Mouse (Mus musculus): ENCODE results near the gene Mslnl. TPM values are rescaled to one million over a fixed set of nuclear protein-coding genes. Genes with fewer than 3 reads are reported as not detected.
"Not testable (repeated sequence)": the region's sequence is repeated elsewhere in the genome, so short reads cannot be mapped to it uniquely, and the experiment has no call there.

Gene Mslnl
- total and polyA plus RNA-seq, 2 experiments from 2014 or later = not detected

GRCm38 (mm10) chr17:25727265-25728008, 8.4 kb upstream of the Mslnl start, which contains the start of the genes Chtf18 and Rpusd1:
Chtf18 (minus strand) TSS chr17:25727419.
Rpusd1 (plus strand) TSS chr17:25727670.
- peak within 1 kb of the TSS; percentile 40; the same call in 1 of the 2 replicates for H3K27ac ChIP-seq (ENCODE audit: low read depth)
- peaks cover 1% of the 10 kb centered on the region; the same call in 1 of the 2 replicates for H3K36me3 ChIP-seq (replicated peaks; ENCODE audit: control insufficient read depth, insufficient read depth, low read length)
- DNase-seq (ENCODE audit: low spot score) = peak; percentile 100
- under 1% methylated on average over 37 of the region's 37 CpGs for WGBS
- no peaks in the 10 kb centered on the region for H3K27me3 ChIP-seq (ENCODE audit: control insufficient read depth, insufficient read depth, low read length)
- peak within 1 kb of the TSS; percentile 78 for H3K9ac ChIP-seq (replicated peaks; ENCODE audit: low read depth, low read length)
- peaks cover 16% of the 10 kb centered on the region for H3K4me1 ChIP-seq (ENCODE audit: control insufficient read depth, insufficient read depth)
- peak; percentile 98 for ATAC-seq (ENCODE audit: insufficient read depth, low read depth)
- H3K9me3 ChIP-seq (replicated peaks; ENCODE audit: control insufficient read depth, low read length) = no peaks in the 10 kb centered on the region
- peak within 1 kb of the TSS; percentile 61 for H3K4me3 ChIP-seq (ENCODE audit: low read depth, low read length)
- TF ChIP-seq CTCF (IDR thresholded peaks at IDR 0.05; ENCODE audit: low read depth) (no peak), EP300 (IDR thresholded peaks at IDR 0.05; ENCODE audit: low read depth) (no peak)
- H3K4me2 ChIP-seq (ENCODE audit: low read depth, low read length) = peak within 1 kb of the TSS; percentile 97

DNA sequence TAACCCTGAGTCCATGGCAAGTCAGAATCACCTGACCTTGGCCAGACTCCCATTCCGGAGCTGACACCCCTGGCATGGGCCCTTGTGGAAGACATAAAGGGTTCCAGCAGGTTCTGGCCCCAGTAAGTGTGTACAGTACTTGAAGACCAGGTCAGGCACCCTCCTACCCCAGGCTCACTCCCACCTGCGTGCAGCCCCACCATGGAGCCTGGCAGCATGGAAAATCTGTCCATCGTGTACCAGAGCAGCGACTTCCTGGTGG, 7.9 kb upstream of the Mslnl start:
- 8% methylated on average over 4 of the region's 4 CpGs for WGBS
- H3K9me3 ChIP-seq (replicated peaks; ENCODE audit: control insufficient read depth, low read length) = no peaks in the 10 kb centered on the region
- H3K4me2 ChIP-seq (ENCODE audit: low read depth, low read length) = peak overlapping the region; percentile 90
- no peaks in the 10 kb centered on the region for H3K27me3 ChIP-seq (ENCODE audit: control insufficient read depth, insufficient read depth, low read length)
- no peaks in the 10 kb centered on the region; the same call in 1 of the 2 replicates for H3K36me3 ChIP-seq (replicated peaks; ENCODE audit: control insufficient read depth, insufficient read depth, low read length)
- TF ChIP-seq EP300 (IDR thresholded peaks at IDR 0.05; ENCODE audit: low read depth) (no peak), CTCF (IDR thresholded peaks at IDR 0.05; ENCODE audit: low read depth) (no peak)
- H3K27ac ChIP-seq (ENCODE audit: low read depth) = peak overlapping the region; percentile 40; the same call in 1 of the 2 replicates
- H3K9ac ChIP-seq (replicated peaks; ENCODE audit: low read depth, low read length) = peak overlapping the region; percentile 78
- H3K4me1 ChIP-seq (ENCODE audit: control insufficient read depth, insufficient read depth) = peaks cover 16% of the 10 kb centered on the region
- H3K4me3 ChIP-seq (ENCODE audit: low read depth, low read length) = peak overlapping the region; percentile 61
- ATAC-seq (ENCODE audit: insufficient read depth, low read depth) (no peak), DNase-seq (ENCODE audit: low spot score) (no peak)

DNA sequence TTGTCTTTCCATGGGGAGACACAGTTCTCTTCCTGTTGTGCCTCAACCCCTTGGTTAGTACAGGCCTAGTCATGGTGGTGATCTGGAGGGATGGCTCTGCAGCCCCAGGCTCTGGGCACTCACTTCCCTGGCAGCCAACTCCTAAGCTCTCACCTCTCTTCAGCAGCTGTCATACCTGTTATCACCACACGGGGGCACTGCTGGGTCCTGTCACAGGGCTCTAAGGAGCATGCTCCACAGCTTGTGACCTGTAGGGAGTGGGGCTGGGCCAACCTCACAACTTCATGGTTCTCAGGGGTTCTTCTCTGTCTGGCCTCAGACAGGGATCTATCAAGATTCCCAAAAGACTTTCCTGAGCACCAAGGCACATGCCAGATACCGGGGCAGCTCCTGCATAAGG, 3.8 kb upstream of the Mslnl start:
- Histone ChIP-seq H3K4me3 (ENCODE audit: low read depth, low read length) (no peak overlapping the region), H3K36me3 (replicated peaks; ENCODE audit: control insufficient read depth, insufficient read depth, low read length) (no peaks in the 10 kb centered on the region), H3K27me3 (ENCODE audit: control insufficient read depth, insufficient read depth, low read length) (no peaks in the 10 kb centered on the region), H3K9ac (replicated peaks; ENCODE audit: low read depth, low read length) (no peak overlapping the region), H3K4me2 (ENCODE audit: low read depth, low read length) (no peak overlapping the region), H3K4me1 (ENCODE audit: control insufficient read depth, insufficient read depth) (peaks cover 8% of the 10 kb centered on the region), H3K9me3 (replicated peaks; ENCODE audit: control insufficient read depth, low read length) (no peaks in the 10 kb centered on the region), H3K27ac (ENCODE audit: low read depth) (no peak overlapping the region)
- DNase-seq (ENCODE audit: low spot score) (peak; percentile 50), ATAC-seq (ENCODE audit: insufficient read depth, low read depth) (no peak)
- TF ChIP-seq CTCF (IDR thresholded peaks at IDR 0.05; ENCODE audit: low read depth) = peak; percentile 95
- TF ChIP-seq EP300 (IDR thresholded peaks at IDR 0.05; ENCODE audit: low read depth) = no peak
- WGBS = 18% methylated on average over 2 of the region's 2 CpGs

GRCm38 (mm10) chr17:25735246-25735645, 596 bp upstream of the Mslnl start:
- no peak overlapping the region for H3K4me2 ChIP-seq (ENCODE audit: low read depth, low read length)
- no peak for ATAC-seq (ENCODE audit: insufficient read depth, low read depth)
- DNase-seq (ENCODE audit: low spot score) = no peak
- 70% methylated on average over 5 of the region's 5 CpGs for WGBS
- H3K4me3 ChIP-seq (ENCODE audit: low read depth, low read length) = no peak overlapping the region
- TF ChIP-seq EP300 (IDR thresholded peaks at IDR 0.05; ENCODE audit: low read depth) (no peak), CTCF (IDR thresholded peaks at IDR 0.05; ENCODE audit: low read depth) (no peak)
- H3K36me3 ChIP-seq (replicated peaks; ENCODE audit: control insufficient read depth, insufficient read depth, low read length) = no peaks in the 10 kb centered on the region
- no peaks in the 10 kb centered on the region for H3K27me3 ChIP-seq (ENCODE audit: control insufficient read depth, insufficient read depth, low read length)
- H3K9me3 ChIP-seq (replicated peaks; ENCODE audit: control insufficient read depth, low read length) = no peaks in the 10 kb centered on the region
- H3K4me1 ChIP-seq (ENCODE audit: control insufficient read depth, insufficient read depth) = no peaks in the 10 kb centered on the region
- H3K27ac ChIP-seq (ENCODE audit: low read depth) = no peak overlapping the region
- H3K9ac ChIP-seq (replicated peaks; ENCODE audit: low read depth, low read length) = no peak overlapping the region

DNA sequence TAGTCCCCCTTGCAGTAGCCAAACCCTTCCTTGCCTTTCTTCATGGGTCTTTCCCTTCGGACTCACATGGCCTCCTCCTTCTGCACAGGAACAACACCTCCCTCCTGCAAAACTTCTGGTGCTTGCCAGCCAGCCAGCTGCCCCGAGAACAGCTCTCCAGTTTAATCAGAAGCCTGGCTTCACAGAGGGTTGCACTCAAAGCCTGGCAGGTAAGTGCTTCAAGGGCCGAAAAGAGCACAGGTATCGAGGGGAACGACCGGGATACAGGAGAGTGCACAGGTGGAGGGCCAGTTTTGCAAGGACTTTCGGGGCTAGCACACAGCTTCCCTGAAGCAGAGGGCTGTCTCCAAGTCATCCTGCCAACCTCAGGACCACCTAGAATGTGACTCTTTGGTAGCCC, 3.0 kb downstream of the Mslnl start:
- WGBS = 63% methylated on average over 7 of the region's 7 CpGs
- Histone ChIP-seq H3K9ac (replicated peaks; ENCODE audit: low read depth, low read length) (no peak overlapping the region), H3K4me3 (ENCODE audit: low read depth, low read length) (no peak overlapping the region), H3K27me3 (ENCODE audit: control insufficient read depth, insufficient read depth, low read length) (no peaks in the 10 kb centered on the region), H3K9me3 (replicated peaks; ENCODE audit: control insufficient read depth, low read length) (no peaks in the 10 kb centered on the region), H3K27ac (ENCODE audit: low read depth) (no peak overlapping the region), H3K36me3 (replicated peaks; ENCODE audit: control insufficient read depth, insufficient read depth, low read length) (no peaks in the 10 kb centered on the region), H3K4me2 (ENCODE audit: low read depth, low read length) (no peak overlapping the region), H3K4me1 (ENCODE audit: control insufficient read depth, insufficient read depth) (no peaks in the 10 kb centered on the region)
- DNase-seq (ENCODE audit: low spot score) = no peak
- TF ChIP-seq CTCF (IDR thresholded peaks at IDR 0.05; ENCODE audit: low read depth) = no peak
- TF ChIP-seq EP300 (IDR thresholded peaks at IDR 0.05; ENCODE audit: low read depth) = no peak
- no peak for ATAC-seq (ENCODE audit: insufficient read depth, low read depth)

DNA sequence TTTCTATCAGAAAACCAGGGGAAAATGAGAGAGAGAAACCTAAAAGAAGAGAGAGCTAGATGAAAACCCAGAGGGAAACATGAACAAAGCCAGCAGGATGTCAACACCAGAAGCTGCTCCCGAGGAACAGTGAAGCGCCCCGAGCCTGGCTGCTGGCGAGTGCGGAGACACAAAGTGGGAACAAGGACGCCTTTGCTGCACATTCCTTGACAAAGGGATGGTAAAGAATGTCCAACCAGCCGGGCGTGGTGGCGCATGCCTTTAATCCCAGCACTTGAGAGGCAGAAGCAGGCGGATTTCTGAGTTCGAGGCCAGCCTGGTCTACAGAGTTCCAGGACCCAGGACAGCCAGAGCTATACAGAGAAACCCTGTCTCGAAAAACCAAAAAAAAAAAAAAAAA, 5.6 kb downstream of the Mslnl start:
- H3K4me2 ChIP-seq (ENCODE audit: low read depth, low read length); H3K27ac ChIP-seq (ENCODE audit: low read depth); ATAC-seq (ENCODE audit: insufficient read depth, low read depth); H3K9me3 ChIP-seq (replicated peaks; ENCODE audit: control insufficient read depth, low read length); H3K9ac ChIP-seq (replicated peaks; ENCODE audit: low read depth, low read length); H3K36me3 ChIP-seq (replicated peaks; ENCODE audit: control insufficient read depth, insufficient read depth, low read length); H3K27me3 ChIP-seq (ENCODE audit: control insufficient read depth, insufficient read depth, low read length); DNase-seq (ENCODE audit: low spot score); H3K4me3 ChIP-seq (ENCODE audit: low read depth, low read length); H3K4me1 ChIP-seq (ENCODE audit: control insufficient read depth, insufficient read depth): not testable (repeated sequence)
- 60% methylated on average over 12 of the region's 12 CpGs for WGBS

All from heart, postnatal 0 days (tissue).